Mouse (Mus musculus) hindbrain, embryonic 12.5 days (tissue): ENCODE data around the gene Naa50. TPM values are rescaled to one million over a fixed set of nuclear protein-coding genes. Genes with fewer than 3 reads are reported as not detected.

Source experiments
- ATAC-seq: fragments of 200-750 bp; cut with Nextera tagmentation; 2 replicates; pipeline ENCODE4 v1.8.0; 2017; ENCODE audit warnings: moderate TSS enrichment; ENCODE audit not compliant: low FRiP score
- H3K27ac ChIP-seq: fragments of 300-500 bp; sonication (generic); 2 replicates; pipeline ENCODE4 v1.5.1; 2016; ENCODE audit warnings: mild to moderate bottlenecking
- H3K27me3 ChIP-seq: fragments of 300-500 bp; sonication (generic); 2 replicates; pipeline ENCODE4 v1.6.1; 2016; ENCODE audit warnings: mild to moderate bottlenecking
- H3K36me3 ChIP-seq: fragments of 300-500 bp; sonication (generic); 2 replicates; pipeline ENCODE4 v1.6.1; 2016; ENCODE audit warnings: mild to moderate bottlenecking
- H3K4me1 ChIP-seq: fragments of 300-500 bp; sonication (generic); 2 replicates; pipeline ENCODE4 v1.6.1; 2016
- H3K4me2 ChIP-seq: fragments of 300-500 bp; sonication (generic); replicated peaks from 2 replicates; pipeline ENCODE4 v1.6.1; 2016; ENCODE audit warnings: mild to moderate bottlenecking
- H3K4me3 ChIP-seq: fragments of 300-500 bp; sonication (generic); 2 replicates; pipeline ENCODE4 v1.5.1; 2016; ENCODE audit warnings: mild to moderate bottlenecking
- H3K9ac ChIP-seq: fragments of 300-500 bp; sonication (generic); 2 replicates; pipeline ENCODE4 v1.6.1; 2016; ENCODE audit warnings: mild to moderate bottlenecking, moderate library complexity
- H3K9me3 ChIP-seq: fragments of 300-500 bp; sonication (generic); replicated peaks from 2 replicates; pipeline ENCODE4 v1.6.1; 2016; ENCODE audit warnings: mild to moderate bottlenecking
- WGBS: fragments of 180-500 bp; shearing (Covaris S2); methylation state at CpG from one replicate; pipeline ENCODE4 v1.1.7; 2016; 5-methylcytosine and 5-hydroxymethylcytosine counted together
- polyA plus RNA-seq: library from polyadenylated mRNA; unstranded; fragments of >200 nt; fragmentation: Nextera tagmentation; extraction: Ambion mirVana; gene quantifications from 2 replicates; pipeline ENCODE4 v1.2.1, GENCODE M21; 2016

The Naa50 gene
- polyA plus RNA-seq, 1 experiment from 2014 or later = 92.5 TPM

GRCm38 (mm10) chr16:44184769-44185168 is 45.1 kb downstream of the Naa50 start:
- no peak overlapping the region for H3K27ac ChIP-seq
- no peak for ATAC-seq
- WGBS = 80% methylated on average over 3 of the region's 3 CpGs
- peaks cover 4% of the 10 kb centered on the region; the same call in 1 of the 2 replicates for H3K36me3 ChIP-seq
- H3K27me3 ChIP-seq = no peaks in the 10 kb centered on the region
- 0 out of 2 replicates have a peak, but pooled peaks cover 5% of the 10 kb centered on the region for H3K9me3 ChIP-seq
- no peak overlapping the region for H3K9ac ChIP-seq
- H3K4me3 ChIP-seq = no peak overlapping the region
- H3K4me2 ChIP-seq = no peak overlapping the region
- no peaks in the 10 kb centered on the region for H3K4me1 ChIP-seq

GRCm38 (mm10) chr16:44187172-44187571 is 47.5 kb downstream of the Naa50 start:
- Histone ChIP-seq H3K4me3 (no peak overlapping the region), H3K27ac (no peak overlapping the region), H3K36me3 (0 out of 2 replicates have a peak, but pooled peaks cover 4% of the 10 kb centered on the region), H3K27me3 (no peaks in the 10 kb centered on the region), H3K9ac (no peak overlapping the region), H3K4me2 (no peak overlapping the region), H3K9me3 (0 out of 2 replicates have a peak, but pooled peaks cover 5% of the 10 kb centered on the region), H3K4me1 (no peaks in the 10 kb centered on the region)
- WGBS = 96% methylated on average over 4 of the region's 4 CpGs
- no peak for ATAC-seq

GRCm38 (mm10) chr16:44188766-44189165 is 49.1 kb downstream of the Naa50 start:
- Histone ChIP-seq H3K4me3 (no peak overlapping the region), H3K9me3 (0 out of 2 replicates have a peak, but pooled peaks cover 5% of the 10 kb centered on the region), H3K9ac (no peak overlapping the region), H3K4me2 (no peak overlapping the region), H3K27ac (no peak overlapping the region), H3K27me3 (no peaks in the 10 kb centered on the region), H3K36me3 (0 out of 2 replicates have a peak, but pooled peaks cover 4% of the 10 kb centered on the region), H3K4me1 (no peaks in the 10 kb centered on the region)
- no peak for ATAC-seq
- 89% methylated on average over 3 of the region's 3 CpGs for WGBS

- Histone ChIP-seq H3K4me3 (no peak overlapping the region), H3K4me2 (no peak overlapping the region), H3K4me1 (no peaks in the 10 kb centered on the region), H3K36me3 (0 out of 2 replicates have a peak, but pooled peaks cover 4% of the 10 kb centered on the region), H3K9me3 (0 out of 2 replicates have a peak, but pooled peaks cover 5% of the 10 kb centered on the region), H3K27ac (no peak overlapping the region), H3K9ac (no peak overlapping the region), H3K27me3 (no peaks in the 10 kb centered on the region)
- 94% methylated on average over 6 of the region's 6 CpGs for WGBS
- no peak for ATAC-seq
Observed at GRCm38 (mm10) chr16:44190032-44190431, 50.4 kb downstream of the Naa50 start.

- Histone ChIP-seq H3K4me1 (no peaks in the 10 kb centered on the region), H3K27ac (no peak overlapping the region)
- 92% methylated on average over 2 of the region's 2 CpGs for WGBS
Observed at GRCm38 (mm10) chr16:44190968-44191367, 51.3 kb downstream of the Naa50 start.

GRCm38 (mm10) chr16:44199066-44199703 is 59.6 kb downstream of the Naa50 start:
- Histone ChIP-seq H3K27me3 (no peaks in the 10 kb centered on the region), H3K4me1 (no peaks in the 10 kb centered on the region), H3K9me3 (no peaks in the 10 kb centered on the region), H3K9ac (no peak overlapping the region), H3K27ac (no peak overlapping the region), H3K36me3 (peaks cover 21% of the 10 kb centered on the region), H3K4me3 (no peak overlapping the region), H3K4me2 (no peak overlapping the region)
- WGBS = 91% methylated on average over 14 of the region's 14 CpGs
- ATAC-seq = no peak

More at GRCm38 (mm10) chr16:44190968-44191367, 51.3 kb downstream of the Naa50 start:
- 0 out of 2 replicates have a peak, but pooled peaks cover 5% of the 10 kb centered on the region for H3K9me3 ChIP-seq
- H3K4me2 ChIP-seq = no peak overlapping the region
- no peak overlapping the region for H3K4me3 ChIP-seq
- H3K36me3 ChIP-seq = 0 out of 2 replicates have a peak, but pooled peaks cover 4% of the 10 kb centered on the region
- no peak for ATAC-seq
- no peaks in the 10 kb centered on the region for H3K27me3 ChIP-seq
- H3K9ac ChIP-seq = no peak overlapping the region

- Histone ChIP-seq H3K27me3 (no peaks in the 10 kb centered on the region), H3K4me1 (no peaks in the 10 kb centered on the region), H3K36me3 (peaks cover 21% of the 10 kb centered on the region), H3K9ac (no peak overlapping the region), H3K4me3 (no peak overlapping the region), H3K9me3 (no peaks in the 10 kb centered on the region), H3K27ac (no peak overlapping the region), H3K4me2 (no peak overlapping the region)
- WGBS = 93% methylated on average over 4 of the region's 4 CpGs
- ATAC-seq = no peak
Observed at GRCm38 (mm10) chr16:44200146-44200545, 60.5 kb downstream of the Naa50 start.

GRCm38 (mm10) chr16:44204331-44204730 is 64.7 kb downstream of the Naa50 start:
- Histone ChIP-seq H3K27ac (no peak overlapping the region), H3K4me1 (no peaks in the 10 kb centered on the region), H3K36me3 (peaks cover 33% of the 10 kb centered on the region), H3K27me3 (no peaks in the 10 kb centered on the region), H3K9ac (no peak overlapping the region), H3K4me3 (no peak overlapping the region), H3K9me3 (no peaks in the 10 kb centered on the region), H3K4me2 (no peak overlapping the region)
- ATAC-seq = no peak
- 90% methylated on average over 6 of the region's 6 CpGs for WGBS

- Histone ChIP-seq H3K4me3 (no peak overlapping the region), H3K36me3 (peaks cover 42% of the 10 kb centered on the region)
Observed at GRCm38 (mm10) chr16:44205973-44206372, 66.3 kb downstream of the Naa50 start.

GRCm38 (mm10) chr16:44210156-44211053 is 70.8 kb downstream of the Naa50 start:
- Histone ChIP-seq H3K36me3 (peaks cover 48% of the 10 kb centered on the region), H3K4me1 (no peaks in the 10 kb centered on the region), H3K27me3 (no peaks in the 10 kb centered on the region), H3K27ac (no peak overlapping the region), H3K9ac (no peak overlapping the region), H3K4me2 (no peak overlapping the region), H3K9me3 (no peaks in the 10 kb centered on the region), H3K4me3 (no peak overlapping the region)
- 81% methylated on average over 10 of the region's 10 CpGs for WGBS
- ATAC-seq = no peak

More at GRCm38 (mm10) chr16:44205973-44206372, 66.3 kb downstream of the Naa50 start:
- Histone ChIP-seq H3K9me3 (no peaks in the 10 kb centered on the region), H3K27ac (no peak overlapping the region), H3K9ac (no peak overlapping the region), H3K27me3 (no peaks in the 10 kb centered on the region), H3K4me1 (no peaks in the 10 kb centered on the region), H3K4me2 (no peak overlapping the region)
- 89% methylated on average over 8 of the region's 8 CpGs for WGBS
- ATAC-seq = no peak

GRCm38 (mm10) chr16:44211054-44211414 is 71.4 kb downstream of the Naa50 start:
- Histone ChIP-seq H3K9ac (no peak overlapping the region), H3K4me1 (no peaks in the 10 kb centered on the region), H3K4me3 (no peak overlapping the region), H3K27me3 (no peaks in the 10 kb centered on the region), H3K36me3 (peaks cover 50% of the 10 kb centered on the region), H3K27ac (no peak overlapping the region), H3K9me3 (no peaks in the 10 kb centered on the region), H3K4me2 (no peak overlapping the region)
- ATAC-seq = no peak
- 91% methylated on average over 1 of the region's 1 CpGs for WGBS

GRCm38 (mm10) chr16:44212703-44213102 is 73.1 kb downstream of the Naa50 start:
- H3K27me3 ChIP-seq = no peaks in the 10 kb centered on the region
- no peak overlapping the region for H3K9ac ChIP-seq
- H3K9me3 ChIP-seq = no peaks in the 10 kb centered on the region
- no peak for ATAC-seq
- no peaks in the 10 kb centered on the region for H3K4me1 ChIP-seq
- WGBS = 94% methylated on average over 7 of the region's 7 CpGs
- H3K4me3 ChIP-seq = no peak overlapping the region
- no peak overlapping the region for H3K4me2 ChIP-seq
- peaks cover 59% of the 10 kb centered on the region for H3K36me3 ChIP-seq
- H3K27ac ChIP-seq = no peak overlapping the region
